Mouse (Mus musculus) kidney, embryonic 15.5 days (tissue): Measurements from ENCODE around the gene Cacna1d. TPM values are rescaled to one million over a fixed set of nuclear protein-coding genes. Genes with fewer than 3 reads are reported as not detected.

Source experiments
- ATAC-seq: fragments of 200-750 bp; cut with Nextera tagmentation; replicated peaks from 2 replicates; pipeline ENCODE4 v1.8.0; 2017; ENCODE audit warnings: moderate TSS enrichment; ENCODE audit not compliant: low FRiP score
- H3K27ac ChIP-seq: fragments of 300-500 bp; sonication (generic); 2 replicates; pipeline ENCODE4 v1.5.1; 2015; ENCODE audit warnings: mild to moderate bottlenecking, inconsistent platforms
- H3K27me3 ChIP-seq: fragments of 300-500 bp; sonication (generic); 2 replicates; pipeline ENCODE4 v1.6.1; 2015; ENCODE audit warnings: inconsistent platforms
- H3K36me3 ChIP-seq: fragments of 300-500 bp; sonication (generic); 2 replicates; pipeline ENCODE4 v1.6.1; 2015; ENCODE audit warnings: inconsistent platforms
- H3K4me1 ChIP-seq: fragments of 300-500 bp; sonication (generic); 2 replicates; pipeline ENCODE4 v1.6.1; 2015; ENCODE audit warnings: inconsistent platforms
- H3K4me2 ChIP-seq: fragments of 300-500 bp; sonication (generic); 2 replicates; pipeline ENCODE4 v1.6.1; 2015; ENCODE audit warnings: moderate library complexity, mild to moderate bottlenecking, inconsistent platforms
- H3K4me3 ChIP-seq: fragments of 300-500 bp; sonication (generic); replicated peaks from 2 replicates; pipeline ENCODE4 v1.5.1; 2015; ENCODE audit warnings: mild to moderate bottlenecking, inconsistent platforms
- H3K9ac ChIP-seq: fragments of 300-500 bp; sonication (generic); 2 replicates; pipeline ENCODE4 v1.6.1; 2015; ENCODE audit warnings: mild to moderate bottlenecking, inconsistent platforms
- H3K9me3 ChIP-seq: fragments of 300-500 bp; sonication (generic); replicated peaks from 2 replicates; pipeline ENCODE4 v1.6.1; 2016; ENCODE audit warnings: inconsistent platforms
- WGBS: fragments of 180-500 bp; shearing (Covaris S2); methylation state at CpG from one replicate; pipeline ENCODE4 v1.1.7; 2015; ENCODE audit warnings: mixed read lengths; 5-methylcytosine and 5-hydroxymethylcytosine counted together
- polyA plus RNA-seq: library from polyadenylated mRNA; unstranded; fragments of >200 nt; fragmentation: Nextera tagmentation; extraction: Ambion mirVana; gene quantifications from 2 replicates; pipeline ENCODE4 v1.2.1, GENCODE M21; 2015

Cacna1d gene
- polyA plus RNA-seq, 1 experiment from 2014 or later: 3.3 TPM

- Histone ChIP-seq H3K27me3 (no peaks in the 10 kb centered on the region), H3K4me3 (no peak overlapping the region), H3K27ac (no peak overlapping the region), H3K9ac (no peak overlapping the region), H3K4me2 (no peak overlapping the region), H3K36me3 (no peaks in the 10 kb centered on the region), H3K9me3 (no peaks in the 10 kb centered on the region), H3K4me1 (peaks cover 7% of the 10 kb centered on the region; the same call in 1 of the 2 replicates)
- no peak for ATAC-seq
- 85% methylated on average over 3 of the region's 3 CpGs for WGBS
These were observed 273.1 kb downstream of the Cacna1d start for GRCm38 (mm10) chr14:30218114-30218513.

GRCm38 (mm10) chr14:30217124-30217523 lies 274.1 kb downstream of the Cacna1d start:
- 87% methylated on average over 2 of the region's 2 CpGs for WGBS
- H3K27me3 ChIP-seq: no peaks in the 10 kb centered on the region
- ATAC-seq: no peak
- no peak overlapping the region for H3K9ac ChIP-seq
- H3K9me3 ChIP-seq: no peaks in the 10 kb centered on the region
- H3K4me2 ChIP-seq: no peak overlapping the region
- H3K27ac ChIP-seq: no peak overlapping the region
- no peaks in the 10 kb centered on the region for H3K36me3 ChIP-seq
- H3K4me3 ChIP-seq: no peak overlapping the region
- H3K4me1 ChIP-seq: peaks cover 7% of the 10 kb centered on the region; the same call in 1 of the 2 replicates

- Histone ChIP-seq H3K4me2 (no peak overlapping the region), H3K9me3 (no peaks in the 10 kb centered on the region), H3K9ac (no peak overlapping the region), H3K36me3 (no peaks in the 10 kb centered on the region), H3K27ac (no peak overlapping the region), H3K4me1 (peaks cover 3% of the 10 kb centered on the region; the same call in 1 of the 2 replicates), H3K27me3 (no peaks in the 10 kb centered on the region), H3K4me3 (no peak overlapping the region)
- ATAC-seq: no peak
These were observed 283.1 kb downstream of the Cacna1d start for GRCm38 (mm10) chr14:30208156-30208555.

GRCm38 (mm10) chr14:30205821-30206220 lies 285.4 kb downstream of the Cacna1d start:
- H3K27ac ChIP-seq: no peak overlapping the region
- peaks cover 3% of the 10 kb centered on the region; the same call in 1 of the 2 replicates for H3K4me1 ChIP-seq
- H3K36me3 ChIP-seq: no peaks in the 10 kb centered on the region
- no peak overlapping the region for H3K4me3 ChIP-seq
- no peak for ATAC-seq
- H3K9me3 ChIP-seq: no peaks in the 10 kb centered on the region
- H3K27me3 ChIP-seq: no peaks in the 10 kb centered on the region
- 68% methylated on average over 3 of the region's 3 CpGs for WGBS
- no peak overlapping the region for H3K9ac ChIP-seq
- H3K4me2 ChIP-seq: no peak overlapping the region

GRCm38 (mm10) chr14:30204526-30204925 lies 286.7 kb downstream of the Cacna1d start:
- no peaks in the 10 kb centered on the region for H3K9me3 ChIP-seq
- WGBS: 80% methylated on average over 1 of the region's 1 CpGs
- H3K36me3 ChIP-seq: no peaks in the 10 kb centered on the region
- no peak overlapping the region for H3K4me2 ChIP-seq
- no peak for ATAC-seq
- H3K4me3 ChIP-seq: no peak overlapping the region
- H3K4me1 ChIP-seq: peaks cover 3% of the 10 kb centered on the region; the same call in 1 of the 2 replicates
- H3K9ac ChIP-seq: no peak overlapping the region
- H3K27ac ChIP-seq: no peak overlapping the region
- H3K27me3 ChIP-seq: no peaks in the 10 kb centered on the region

- Histone ChIP-seq H3K27me3 (no peaks in the 10 kb centered on the region), H3K4me3 (no peak overlapping the region), H3K4me1 (peaks cover 3% of the 10 kb centered on the region; the same call in 1 of the 2 replicates), H3K9me3 (no peaks in the 10 kb centered on the region), H3K36me3 (no peaks in the 10 kb centered on the region), H3K9ac (no peak overlapping the region), H3K4me2 (no peak overlapping the region), H3K27ac (no peak overlapping the region)
- ATAC-seq: no peak
- WGBS: 84% methylated on average over 1 of the region's 1 CpGs
These were observed 290.9 kb downstream of the Cacna1d start for GRCm38 (mm10) chr14:30200310-30200709.

GRCm38 (mm10) chr14:30198882-30199281 lies 292.4 kb downstream of the Cacna1d start:
- Histone ChIP-seq H3K27ac (no peak overlapping the region), H3K4me2 (no peak overlapping the region), H3K4me3 (no peak overlapping the region), H3K27me3 (no peaks in the 10 kb centered on the region), H3K4me1 (no peaks in the 10 kb centered on the region), H3K9me3 (no peaks in the 10 kb centered on the region), H3K36me3 (no peaks in the 10 kb centered on the region), H3K9ac (no peak overlapping the region)
- ATAC-seq: no peak
- WGBS: 78% methylated on average over 3 of the region's 3 CpGs

- no peak overlapping the region for H3K9ac ChIP-seq
- no peak overlapping the region for H3K4me2 ChIP-seq
- H3K36me3 ChIP-seq: no peaks in the 10 kb centered on the region
- H3K4me1 ChIP-seq: no peaks in the 10 kb centered on the region
- 69% methylated on average over 4 of the region's 4 CpGs for WGBS
- no peak overlapping the region for H3K4me3 ChIP-seq
- H3K9me3 ChIP-seq: no peaks in the 10 kb centered on the region
- no peaks in the 10 kb centered on the region for H3K27me3 ChIP-seq
- ATAC-seq: no peak
- no peak overlapping the region for H3K27ac ChIP-seq
These were observed 293.1 kb downstream of the Cacna1d start for GRCm38 (mm10) chr14:30198116-30198515.

- Histone ChIP-seq H3K9ac (no peak overlapping the region), H3K4me3 (no peak overlapping the region), H3K27ac (no peak overlapping the region), H3K4me1 (0 out of 2 replicates have a peak, but pooled peaks cover 3% of the 10 kb centered on the region), H3K27me3 (no peaks in the 10 kb centered on the region), H3K4me2 (no peak overlapping the region), H3K9me3 (no peaks in the 10 kb centered on the region), H3K36me3 (no peaks in the 10 kb centered on the region)
- no peak for ATAC-seq
- WGBS: 83% methylated on average over 1 of the region's 1 CpGs
These were observed 294.3 kb downstream of the Cacna1d start for GRCm38 (mm10) chr14:30196959-30197358.

GRCm38 (mm10) chr14:30196235-30196634 lies 295.0 kb downstream of the Cacna1d start:
- Histone ChIP-seq H3K9me3 (no peaks in the 10 kb centered on the region), H3K9ac (no peak overlapping the region), H3K36me3 (no peaks in the 10 kb centered on the region), H3K27ac (no peak overlapping the region), H3K4me2 (no peak overlapping the region), H3K4me3 (no peak overlapping the region), H3K4me1 (0 out of 2 replicates have a peak, but pooled peaks cover 3% of the 10 kb centered on the region), H3K27me3 (no peaks in the 10 kb centered on the region)
- 55% methylated on average over 5 of the region's 5 CpGs for WGBS
- ATAC-seq: no peak

GRCm38 (mm10) chr14:30190308-30190971 lies 300.8 kb downstream of the Cacna1d start:
- no peaks in the 10 kb centered on the region for H3K9me3 ChIP-seq
- H3K4me2 ChIP-seq: no peak overlapping the region
- H3K9ac ChIP-seq: no peak overlapping the region
- WGBS: 88% methylated on average over 5 of the region's 5 CpGs
- no peaks in the 10 kb centered on the region for H3K27me3 ChIP-seq
- H3K4me1 ChIP-seq: 0 out of 2 replicates have a peak, but pooled peaks cover 3% of the 10 kb centered on the region
- no peaks in the 10 kb centered on the region for H3K36me3 ChIP-seq
- no peak for ATAC-seq
- no peak overlapping the region for H3K4me3 ChIP-seq
- H3K27ac ChIP-seq: no peak overlapping the region

- ATAC-seq: no peak
- Histone ChIP-seq H3K27me3 (no peaks in the 10 kb centered on the region), H3K4me1 (no peaks in the 10 kb centered on the region), H3K36me3 (no peaks in the 10 kb centered on the region), H3K4me3 (no peak overlapping the region), H3K27ac (no peak overlapping the region), H3K4me2 (no peak overlapping the region), H3K9ac (no peak overlapping the region), H3K9me3 (no peaks in the 10 kb centered on the region)
- 86% methylated on average over 6 of the region's 6 CpGs for whole genome bisulfite sequencing
These were observed 305.5 kb downstream of the Cacna1d start for GRCm38 (mm10) chr14:30185616-30186274.
